Mouse (Mus musculus) hindbrain, postnatal 0 days (tissue): ENCODE results near the gene Fgfr3. TPM values are rescaled to one million over a fixed set of nuclear protein-coding genes. Genes with fewer than 3 reads are reported as not detected.

Experiments
- ATAC-seq: fragments of 200-750 bp; cut with Nextera tagmentation; 2 replicates; pipeline ENCODE4 v1.8.0; 2017; ENCODE audit warnings: mild to moderate bottlenecking, moderate TSS enrichment, moderate library complexity
- DNase-seq: peaks from one replicate; pipeline ENCODE4 v3.0.0-alpha.2; 2015; ENCODE audit warnings: low spot score
- H3K27ac ChIP-seq: fragments of 300-500 bp; sonication (generic); 2 replicates; pipeline ENCODE4 v1.5.1; 2014; ENCODE audit warnings: mild to moderate bottlenecking
- H3K27me3 ChIP-seq: fragments of 300-500 bp; sonication (generic); 2 replicates; pipeline ENCODE4 v1.6.1; 2014; ENCODE audit warnings: low read length, mixed read lengths; ENCODE audit not compliant: insufficient read depth
- H3K36me3 ChIP-seq: fragments of 300-500 bp; sonication (generic); 2 replicates; pipeline ENCODE4 v1.6.1; 2014; ENCODE audit warnings: low read length, mixed read lengths; ENCODE audit not compliant: insufficient read depth
- H3K4me1 ChIP-seq: fragments of 300-500 bp; sonication (generic); 2 replicates; pipeline ENCODE4 v1.6.1; 2014; ENCODE audit warnings: antibody characterized with exemption, low read length, mixed read lengths; ENCODE audit not compliant: insufficient read depth
- H3K4me2 ChIP-seq: fragments of 300-500 bp; sonication (generic); 2 replicates; pipeline ENCODE4 v1.6.1; 2014; ENCODE audit warnings: low read depth, mild to moderate bottlenecking, low read length, moderate library complexity, mixed read lengths
- H3K4me3 ChIP-seq: fragments of 300-500 bp; sonication (generic); 2 replicates; pipeline ENCODE4 v1.5.1; 2014; ENCODE audit warnings: low read length
- H3K9ac ChIP-seq: fragments of 300-500 bp; sonication (generic); replicated peaks from 2 replicates; pipeline ENCODE4 v1.6.1; 2014; ENCODE audit warnings: mild to moderate bottlenecking, low read length, moderate library complexity, mixed read lengths
- H3K9me3 ChIP-seq: fragments of 300-500 bp; sonication (generic); 2 replicates; pipeline ENCODE4 v1.6.1; 2016; ENCODE audit warnings: low read length, mixed read lengths
- CTCF ChIP-seq: IDR thresholded peaks from 2 replicates; pipeline ENCODE4 v1.5.1; 2016; ENCODE audit warnings: antibody characterized with exemption, control low read depth, low read depth
- WGBS: fragments of 180-500 bp; shearing (Covaris S2); extraction: QIAGEN DNeasy Blood & Tissue Kit; methylation state at CpG from one replicate; pipeline ENCODE4 v1.1.7; 2014; 5-methylcytosine and 5-hydroxymethylcytosine counted together
- polyA plus RNA-seq: library from polyadenylated mRNA; unstranded; fragments of >200 nt; fragmentation: Nextera tagmentation; extraction: Ambion mirVana; gene quantifications from 2 replicates; pipeline ENCODE4 v1.2.1, GENCODE M21; 2015
- total RNA-seq: library from RNA; depleted of rRNA; stranded (reverse); fragments of >200 nt; gene quantifications from 2 replicates; pipeline ENCODE4 v1.2.3, GENCODE M21; 2014; rRNA removed

Fgfr3 gene
- total and polyA plus RNA-seq, 2 experiments from 2014 or later, result 43.5 to 148 TPM

GRCm38 (mm10) chr5:33782345-33782998, 61.0 kb downstream of the Fgfr3 start, which contains the start of gene Letm1:
Gene Letm1, minus strand, starts transcription at chr5:33782817.
- peak within 1 kb of the TSS; percentile 79 for H3K4me2 ChIP-seq
- peaks cover 3% of the 10 kb centered on the region; the same call in 1 of the 2 replicates for H3K36me3 ChIP-seq
- peak; percentile 97 for DNase-seq
- peaks cover 12% of the 10 kb centered on the region for H3K4me1 ChIP-seq
- 2% methylated on average over 63 of the region's 65 CpGs for WGBS
- ATAC-seq, result peak; percentile 99
- TF ChIP-seq CTCF, result peak; percentile 37; the same call in 1 of the 2 replicates
- H3K9me3 ChIP-seq, result no peaks in the 10 kb centered on the region
- H3K9ac ChIP-seq, result peak within 1 kb of the TSS; percentile 90
- peak within 1 kb of the TSS; percentile 89 for H3K4me3 ChIP-seq
- H3K27me3 ChIP-seq, result no peaks in the 10 kb centered on the region
- H3K27ac ChIP-seq, result peak within 1 kb of the TSS; percentile 86

GRCm38 (mm10) chr5:33782999-33783390, 61.5 kb downstream of the Fgfr3 start:
- H3K27me3 ChIP-seq, result no peaks in the 10 kb centered on the region
- 8% methylated on average over 6 of the region's 6 CpGs for WGBS
- peak; percentile 82 for ATAC-seq

More at GRCm38 (mm10) chr5:33782999-33783390, 61.5 kb downstream of the Fgfr3 start:
- Histone ChIP-seq H3K36me3 (no peaks in the 10 kb centered on the region), H3K27ac (peak overlapping the region; percentile 86; the same call in 1 of the 2 replicates), H3K4me1 (peaks cover 12% of the 10 kb centered on the region), H3K4me3 (peak overlapping the region; percentile 89), H3K9me3 (no peaks in the 10 kb centered on the region), H3K9ac (peak overlapping the region; percentile 90), H3K4me2 (peak overlapping the region; percentile 79)
- no peak for DNase-seq
- no peak for TF ChIP-seq CTCF

Other genes with a start within 250 kb of the Fgfr3 start
- gene Fam53a, start 92.0 kb upstream of the Fgfr3 start, total RNA-seq, result 22.9 and 48.1 TPM in 2 replicates
- 26.4 and 27.6 TPM in 2 replicates for gene Fam53a, start 92.0 kb upstream of the Fgfr3 start, polyA plus RNA-seq
- 0.89 and 2.1 TPM in 2 replicates for gene Gm9903, start 91.7 kb upstream of the Fgfr3 start, total RNA-seq
- gene Gm9903, start 91.7 kb upstream of the Fgfr3 start, polyA plus RNA-seq, result 0.21 and 0.66 TPM in 2 replicates
- 66.0 and 67.4 TPM in 2 replicates for gene Slbp, start 69.1 kb upstream of the Fgfr3 start, total RNA-seq
- gene Slbp, start 69.1 kb upstream of the Fgfr3 start, polyA plus RNA-seq, result 128 and 132 TPM in 2 replicates
- 19.2 and 30.0 TPM in 2 replicates for gene Tacc3, start 63.5 kb upstream of the Fgfr3 start, total RNA-seq
- 39.0 and 49.1 TPM in 2 replicates for gene Tacc3, start 63.5 kb upstream of the Fgfr3 start, polyA plus RNA-seq
- 36.9 and 39.3 TPM in 2 replicates for gene Tmem129, start 63.3 kb upstream of the Fgfr3 start, total RNA-seq
- 22.0 and 23.6 TPM in 2 replicates for gene Tmem129, start 63.3 kb upstream of the Fgfr3 start, polyA plus RNA-seq
- 59.9 and 67.0 TPM in 2 replicates for gene Letm1, start 61.1 kb downstream of the Fgfr3 start, total RNA-seq
- 71.7 and 83.9 TPM in 2 replicates for gene Letm1, start 61.1 kb downstream of the Fgfr3 start, polyA plus RNA-seq
- gene Nsd2, start 99.1 kb downstream of the Fgfr3 start, total RNA-seq, result 76.2 and 81.1 TPM in 2 replicates
- gene Nsd2, start 99.1 kb downstream of the Fgfr3 start, polyA plus RNA-seq, result 64.0 and 69.4 TPM in 2 replicates
- 31.2 and 36.2 TPM in 2 replicates for gene Nelfa, start 214.7 kb downstream of the Fgfr3 start, total RNA-seq
- gene Nelfa, start 214.7 kb downstream of the Fgfr3 start, polyA plus RNA-seq, result 29.4 and 29.6 TPM in 2 replicates